Mouse (Mus musculus) liver, embryonic 14 days (tissue): ENCODE measurements around the gene Rpp21. TPM values are rescaled to one million over a fixed set of nuclear protein-coding genes. Genes with fewer than 3 reads are reported as not detected.

Source experiments
- polyA plus RNA-seq: library from polyadenylated mRNA; depleted of rRNA; stranded (reverse); fragments of >200 nt; gene quantifications from 2 replicates; pipeline ENCODE4 v1.2.3, GENCODE M21; 2012; rRNA removed

Rpp21 gene
- 34.4 and 41.1 TPM in 2 replicates for polyA plus RNA-seq

DNA sequence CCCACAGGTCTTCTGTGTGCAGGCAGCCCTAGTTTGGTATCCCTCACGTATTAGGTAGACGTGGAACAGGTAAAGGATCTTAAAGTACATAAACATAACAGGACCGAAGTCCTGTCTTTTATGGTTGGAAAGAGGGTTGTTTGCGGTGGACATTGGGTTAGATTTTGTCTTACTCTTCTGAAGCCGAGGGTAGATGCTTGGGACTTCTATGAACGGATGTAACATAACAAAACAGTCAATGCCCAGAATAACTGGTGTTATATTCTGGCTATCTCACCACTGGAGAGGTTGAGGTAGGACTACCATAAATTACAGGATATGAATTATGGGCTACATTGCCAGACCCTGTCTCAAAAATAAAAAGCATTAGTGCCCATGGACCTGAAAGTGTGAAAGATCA is at the start of gene Rpp21:
Rpp21 (minus strand) TSS at position 101 of the 400 bp plus-strand sequence.

DNA sequence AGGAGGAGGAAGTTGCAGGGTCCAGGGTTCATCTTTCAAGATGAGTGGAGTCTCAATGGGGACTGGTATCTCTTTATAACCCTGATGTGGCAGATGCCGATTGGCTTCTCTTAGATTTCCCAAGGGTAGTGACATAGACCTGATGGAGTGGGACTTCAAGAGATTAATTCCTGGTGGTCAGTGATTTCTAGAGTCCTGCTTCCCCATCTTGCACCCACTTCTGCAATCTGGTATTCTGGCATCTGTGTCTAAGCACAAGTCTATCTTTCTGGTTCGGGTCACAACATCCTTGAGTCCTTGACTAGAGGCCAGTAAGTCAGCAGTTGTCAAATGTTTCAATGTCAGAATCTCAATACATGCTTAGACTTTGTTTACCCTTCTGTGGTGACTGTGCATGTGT is 28.5 kb upstream of the Rpp21 start, which contains the start of gene H2-M10.2:
H2-M10.2 (minus strand) TSS at position 101 of the 400 bp plus-strand sequence.

DNA sequence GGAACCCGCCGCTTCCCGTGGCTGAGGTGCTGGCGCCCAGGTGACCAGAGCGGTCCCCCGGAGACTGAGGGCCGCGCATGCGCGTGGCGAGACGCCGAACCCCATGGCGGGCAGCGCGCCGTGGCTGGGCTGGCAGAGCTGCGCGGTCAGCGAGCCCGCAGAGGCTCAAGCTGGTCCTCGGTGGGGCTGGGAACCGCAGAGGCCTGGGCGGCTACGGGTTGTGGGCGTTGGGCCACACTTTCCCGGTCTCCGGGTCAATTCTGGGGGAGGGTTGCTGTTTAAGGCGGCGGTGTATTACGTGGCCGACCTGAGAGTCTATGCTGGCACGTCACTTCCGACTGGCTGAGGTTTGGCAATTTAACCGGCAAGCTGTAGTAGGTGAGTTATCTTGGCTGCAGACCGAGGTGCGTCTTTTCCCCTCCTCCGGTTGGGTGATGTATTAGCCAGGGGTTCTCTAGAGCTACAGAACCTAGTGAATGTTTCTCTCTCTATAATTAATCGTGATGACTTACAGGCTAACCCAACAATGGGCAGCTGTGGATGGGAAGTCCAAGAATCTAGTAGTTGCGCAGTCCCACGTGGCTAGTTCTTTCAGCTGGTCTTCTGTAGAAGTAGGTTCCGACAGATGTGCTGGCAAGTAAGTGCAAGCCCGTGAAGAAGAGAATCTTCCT is 13.9 kb upstream of the Rpp21 start, which contains the start of gene Trim39:
Trim39 (minus strand) TSS at position 662 of the 671 bp plus-strand sequence.

Other genes with a start within 250 kb of the Rpp21 start
- gene H2-T24, start 237.5 kb downstream of the Rpp21 start, polyA plus RNA-seq, result 4.2 and 6.5 TPM in 2 replicates
- 25.1 and 29.1 TPM in 2 replicates for gene H2-T23, start 225.2 kb downstream of the Rpp21 start, polyA plus RNA-seq
- 8.3 and 9.1 TPM in 2 replicates for gene H2-T22, start 215.3 kb downstream of the Rpp21 start, polyA plus RNA-seq
- not detected in 2 replicates for gene Gm6034, start 215.1 kb downstream of the Rpp21 start, polyA plus RNA-seq
- gene Gm11127, start 199.7 kb downstream of the Rpp21 start, polyA plus RNA-seq, result not detected in 2 replicates
- gene Gm19684, start 136.4 kb downstream of the Rpp21 start, polyA plus RNA-seq, result not detected in 2 replicates
- gene Gm7030, start 128.6 kb downstream of the Rpp21 start, polyA plus RNA-seq, result not detected in 2 replicates
- gene Gm8909, start 89.5 kb downstream of the Rpp21 start, polyA plus RNA-seq, result not detected in 2 replicates
- not detected in 2 replicates for gene H2-T3, start 67.8 kb downstream of the Rpp21 start, polyA plus RNA-seq
- 10.8 and 12.6 TPM in 2 replicates for gene Trim39, start 14.2 kb upstream of the Rpp21 start, polyA plus RNA-seq
- gene H2-M10.2, start 28.4 kb upstream of the Rpp21 start, polyA plus RNA-seq, result not detected in 2 replicates
- gene H2-M10.1, start 68.1 kb upstream of the Rpp21 start, polyA plus RNA-seq, result not detected in 2 replicates
- gene H2-M10.3, start 110.3 kb upstream of the Rpp21 start, polyA plus RNA-seq, result not detected in 2 replicates
- not detected in 2 replicates for gene H2-M10.4, start 204.3 kb upstream of the Rpp21 start, polyA plus RNA-seq